Mouse (Mus musculus) kidney, postnatal 4 days (tissue): ENCODE measurements at regions not wholly inside any gene's neighbourhood (a gene's known extent, or its start where the extent isn't known, plus 50 kb on each side); places are given as distances from the start of the nearest gene placed in this dataset.
A peak's percentile ranks its signal among the peaks of the same experiment; 100 is the strongest.

Source experiments
- DNase-seq, 2 experiments: peaks; one replicate each; pipeline ENCODE4 v3.0.0; 2021; ENCODE audit warnings: mixed read lengths in 2 of 2

- DNase-seq: no peak
Measured at GRCm38 (mm10) chr10:53852091-53852490, 101.2 kb upstream of the Fam184a start.

- DNase-seq: no peak
Measured at GRCm38 (mm10) chr10:53850568-53850967, 99.6 kb upstream of the Fam184a start.

GRCm38 (mm10) chr10:53813244-53813620 is 62.3 kb upstream of the Fam184a start:
- DNase-seq: no peak

- no peak for DNase-seq
Measured at GRCm38 (mm10) chr10:53812597-53813243, 61.8 kb upstream of the Fam184a start.

GRCm38 (mm10) chr10:53811904-53812596 is 61.1 kb upstream of the Fam184a start:
- DNase-seq: no peak

- DNase-seq: peak; percentile 17 to 33
Measured at GRCm38 (mm10) chr10:53806697-53807096, 55.8 kb upstream of the Fam184a start.

- peak in 1 of 2 experiments; percentile 6 for DNase-seq
Measured at GRCm38 (mm10) chr10:53801048-53801641, 50.2 kb upstream of the Fam184a start.
